Mouse (Mus musculus) fat pad, adult 2 months (tissue): ENCODE data around the gene Zfp91.
"Not testable (repeated sequence)": the region's sequence is repeated elsewhere in the genome, so short reads cannot be mapped to it uniquely, and the experiment has no call there.

ENCODE experiments used
- DNase-seq: peaks from one replicate; pipeline ENCODE4 v3.0.0-alpha.2; 2011; ENCODE audit warnings: low read depth, low spot score; ENCODE audit errors: extremely low read depth

Zfp91 gene

GRCm38 (mm10) chr19:12794056-12795044, 1.6 kb downstream of the Zfp91 start:
- DNase-seq = no peak

- DNase-seq = no peak
Measured at GRCm38 (mm10) chr19:12792374-12792773, 3.6 kb downstream of the Zfp91 start.

- DNase-seq = no peak
Measured at GRCm38 (mm10) chr19:12787721-12788120, 8.2 kb downstream of the Zfp91 start.

- no peak for DNase-seq
Measured at GRCm38 (mm10) chr19:12786803-12787395, 9.0 kb downstream of the Zfp91 start.

- DNase-seq = no peak
Measured at GRCm38 (mm10) chr19:12780437-12780836, 15.5 kb downstream of the Zfp91 start.

- peak; percentile 46 for DNase-seq
Measured at GRCm38 (mm10) chr19:12770888-12771287, 25.0 kb downstream of the Zfp91 start.

GRCm38 (mm10) chr19:12765308-12765707, 30.6 kb downstream of the Zfp91 start, which contains the start of gene Cntf:
TSS of gene Cntf (minus strand) at chr19:12765632.
- no peak for DNase-seq

- DNase-seq = no peak
Measured at GRCm38 (mm10) chr19:12762212-12763130, 33.5 kb downstream of the Zfp91 start.

- peak; percentile 82 for DNase-seq
Measured at GRCm38 (mm10) chr19:12759656-12760055, 36.3 kb downstream of the Zfp91 start.

- DNase-seq = peak; percentile 68
Measured at GRCm38 (mm10) chr19:12758936-12759478, 36.9 kb downstream of the Zfp91 start.

GRCm38 (mm10) chr19:12756286-12756685, 39.6 kb downstream of the Zfp91 start:
- peak; percentile 83 for DNase-seq

- no peak for DNase-seq
Measured at GRCm38 (mm10) chr19:12731950-12732349, 64.0 kb downstream of the Zfp91 start.

- DNase-seq = no peak
Measured at GRCm38 (mm10) chr19:12731036-12731435, 64.9 kb downstream of the Zfp91 start.

- peak; percentile 98 for DNase-seq
Measured at GRCm38 (mm10) chr19:12725851-12726250, 70.1 kb downstream of the Zfp91 start.

- no peak for DNase-seq
Measured at GRCm38 (mm10) chr19:12722308-12722707, 73.6 kb downstream of the Zfp91 start.

GRCm38 (mm10) chr19:12721596-12721995, 74.3 kb downstream of the Zfp91 start:
- not testable (repeated sequence) for DNase-seq

GRCm38 (mm10) chr19:12720919-12721318, 75.0 kb downstream of the Zfp91 start:
- not testable (repeated sequence) for DNase-seq

- DNase-seq = no peak
Measured at GRCm38 (mm10) chr19:12720463-12720862, 75.5 kb downstream of the Zfp91 start.

- DNase-seq = no peak
Measured at GRCm38 (mm10) chr19:12719189-12719588, 76.7 kb downstream of the Zfp91 start.
